Mouse (Mus musculus) erythroblast, adult 5-6 weeks (primary cell): ENCODE measurements around the gene Fam171a1. TPM values are rescaled to one million over a fixed set of nuclear protein-coding genes. Genes with fewer than 3 reads are reported as not detected.
"Not testable (repeated sequence)": the region's sequence is repeated elsewhere in the genome, so short reads cannot be mapped to it uniquely, and the experiment has no call there.

Experiments
- ATAC-seq: replicated peaks from 2 replicates; pipeline ENCODE4 v1.8.0; 2016; ENCODE audit warnings: moderate number of reproducible peaks, mild to moderate bottlenecking, moderate TSS enrichment, inconsistent platforms; ENCODE audit not compliant: poor library complexity, low FRiP score, severe bottlenecking
- total RNA-seq, 2 experiments: library from RNA; stranded (forward) in 1 of 2; stranded (reverse) in 1 of 2; fragments of 150-400 nt in 1 of 2; fragments of 200-764, 138-1000 nt in 1 of 2; gene quantifications; 2 replicates each; pipeline versions ENCODE4 v1.2.3 to v1.2.4; 2015 to 2017; ENCODE audit warnings: low replicate concordance in 2 of 2

Gene Fam171a1
- total RNA-seq, 2 experiments from 2014 or later = 0.17 TPM; not detected in 1

DNA sequence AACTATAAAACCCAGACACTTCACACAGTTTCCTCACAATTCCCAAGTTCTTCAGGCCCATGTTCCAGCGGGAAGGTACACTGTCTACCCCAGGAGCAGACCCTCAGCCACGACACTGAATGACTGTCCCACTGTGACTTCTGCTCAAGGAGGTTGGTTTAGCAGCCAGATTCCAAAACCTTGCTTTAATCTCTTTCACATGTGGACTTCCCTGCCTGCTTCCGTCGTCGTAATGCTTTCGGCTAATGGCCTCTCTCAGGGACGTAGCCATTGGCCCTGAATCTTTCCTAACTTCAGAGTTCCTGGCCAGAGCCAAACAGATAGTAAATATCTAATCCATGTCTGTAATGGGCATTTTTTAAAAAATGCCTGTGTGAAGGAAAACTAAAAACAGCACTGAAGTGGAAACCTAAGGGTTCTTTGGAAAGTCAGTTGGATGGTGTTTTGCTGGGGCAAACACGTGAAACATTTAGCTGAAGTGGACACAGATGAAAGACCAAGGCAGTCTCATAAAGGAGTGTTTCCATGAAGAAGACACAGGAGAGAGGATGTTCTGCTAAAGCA is 51.1 kb downstream of the Fam171a1 start:
- no peak for ATAC-seq

DNA sequence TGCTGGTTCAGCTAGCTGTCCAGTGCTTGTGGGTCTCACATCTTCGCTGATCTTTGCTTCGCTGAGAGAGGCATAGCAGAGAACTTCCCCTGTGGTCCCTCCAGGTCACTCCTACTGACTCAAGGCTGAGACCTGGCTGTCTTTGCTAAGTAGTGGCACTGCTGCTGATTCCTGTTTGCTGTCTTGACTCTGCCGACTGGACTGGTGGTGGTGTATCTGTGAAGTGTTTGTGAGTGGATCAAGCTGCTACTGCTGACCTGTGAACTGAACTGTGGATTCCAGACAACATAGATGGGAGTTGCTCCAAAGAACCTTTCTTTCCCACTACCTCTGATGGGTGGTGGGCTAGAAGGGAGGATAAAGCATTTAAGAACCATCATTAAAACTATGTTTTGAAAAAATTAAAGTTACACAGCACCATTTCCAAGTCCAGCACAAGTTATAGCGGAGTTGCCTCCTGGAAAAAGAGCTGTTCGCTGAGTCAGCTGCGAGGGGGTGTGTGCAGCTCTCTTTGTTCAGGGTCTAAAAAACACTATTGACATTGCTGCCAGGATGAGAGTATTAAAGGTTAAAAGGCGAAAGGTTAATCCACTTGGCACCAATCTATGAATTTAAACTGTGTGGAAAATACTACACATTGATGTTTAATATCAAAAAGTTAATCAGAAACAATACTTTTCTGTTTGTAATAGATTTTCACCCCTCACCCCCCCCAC is 52.0 kb downstream of the Fam171a1 start:
- ATAC-seq = no peak

DNA sequence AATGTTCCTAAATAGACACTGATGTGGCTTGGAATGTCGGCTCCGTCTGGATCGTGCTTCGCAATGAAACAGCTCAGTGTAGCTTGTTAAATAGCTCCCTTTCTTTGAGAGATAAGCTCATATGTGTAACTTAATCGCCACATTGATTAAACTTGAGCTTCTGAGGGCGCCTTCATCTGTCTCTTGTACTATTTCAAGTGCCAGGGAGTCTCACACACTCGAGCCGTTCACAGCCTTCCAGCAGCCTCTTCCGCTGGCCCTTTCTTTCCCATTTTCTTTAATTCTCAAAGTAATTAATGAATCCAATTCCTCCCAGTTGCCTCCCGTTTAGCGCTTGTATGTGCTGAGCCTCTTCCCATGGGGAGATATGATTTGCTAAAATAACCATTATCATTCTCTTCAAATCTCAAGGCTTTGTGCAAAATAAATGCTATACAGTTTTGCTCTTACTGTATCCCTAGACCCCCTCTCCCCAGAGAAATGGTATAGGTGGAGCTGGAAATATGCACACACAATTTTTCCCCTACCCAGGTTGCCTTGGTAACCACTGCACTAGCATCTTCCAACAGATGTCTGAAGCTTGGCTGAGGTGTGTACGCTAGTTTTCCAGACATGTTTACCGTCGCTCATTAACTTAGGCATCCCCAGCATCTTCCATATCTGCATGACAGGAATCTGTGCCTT is 54.8 kb downstream of the Fam171a1 start:
- ATAC-seq = no peak

DNA sequence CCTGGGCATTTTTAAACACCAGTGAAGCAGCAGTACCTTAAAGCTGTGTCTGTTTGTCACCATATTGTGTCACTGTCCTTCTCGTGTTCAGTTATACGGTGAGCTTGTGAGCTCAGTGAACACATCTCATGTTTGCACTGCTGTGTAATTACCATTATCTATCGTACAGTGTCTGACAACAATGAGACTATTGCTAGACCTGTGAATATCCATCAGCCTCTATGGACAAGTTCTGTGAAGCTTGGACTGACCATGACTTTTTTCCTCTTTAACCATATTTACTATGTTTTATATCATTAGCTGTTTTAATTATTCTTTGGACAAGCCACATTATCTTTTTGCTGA is 55.4 kb downstream of the Fam171a1 start:
- no peak for ATAC-seq

DNA sequence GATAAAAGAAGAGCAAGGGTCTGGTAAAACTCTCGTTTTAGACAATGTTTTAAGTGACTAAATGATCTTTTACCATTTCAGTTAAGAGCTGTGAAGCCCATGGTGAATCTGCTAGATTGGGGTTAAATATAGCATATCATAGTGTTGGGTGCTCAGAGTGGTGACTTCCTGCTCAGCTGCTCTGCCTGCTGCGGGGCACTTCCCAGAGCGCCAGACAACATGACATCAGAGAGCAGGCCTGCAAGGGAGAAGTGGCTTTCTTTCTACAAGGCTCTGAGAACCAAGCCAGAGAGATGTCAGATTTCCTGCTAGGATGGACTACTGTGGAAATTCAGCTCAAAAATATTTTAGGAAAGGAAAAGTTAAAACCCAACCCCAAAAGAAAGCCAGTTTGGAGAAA is 57.8 kb downstream of the Fam171a1 start:
- no peak for ATAC-seq

DNA sequence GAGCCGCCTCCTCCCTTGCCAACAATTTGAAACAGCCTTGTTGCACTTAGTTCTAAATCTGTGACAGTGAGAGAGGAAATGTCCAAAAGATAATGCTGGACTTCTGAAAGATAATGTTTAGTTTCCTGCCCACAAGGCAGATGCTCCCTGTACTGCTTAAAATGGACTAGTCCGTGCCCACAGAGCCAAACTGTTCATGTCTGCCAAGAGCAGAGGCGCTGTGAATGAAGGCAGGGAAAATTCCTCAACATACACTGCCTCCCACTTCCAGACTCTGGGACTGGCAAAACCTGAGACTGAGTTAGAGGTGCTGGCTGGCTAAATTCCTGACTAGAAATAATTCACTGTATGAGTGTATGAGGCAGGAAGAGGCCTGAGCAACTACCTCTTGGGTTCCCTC is 58.6 kb downstream of the Fam171a1 start:
- no peak for ATAC-seq

DNA sequence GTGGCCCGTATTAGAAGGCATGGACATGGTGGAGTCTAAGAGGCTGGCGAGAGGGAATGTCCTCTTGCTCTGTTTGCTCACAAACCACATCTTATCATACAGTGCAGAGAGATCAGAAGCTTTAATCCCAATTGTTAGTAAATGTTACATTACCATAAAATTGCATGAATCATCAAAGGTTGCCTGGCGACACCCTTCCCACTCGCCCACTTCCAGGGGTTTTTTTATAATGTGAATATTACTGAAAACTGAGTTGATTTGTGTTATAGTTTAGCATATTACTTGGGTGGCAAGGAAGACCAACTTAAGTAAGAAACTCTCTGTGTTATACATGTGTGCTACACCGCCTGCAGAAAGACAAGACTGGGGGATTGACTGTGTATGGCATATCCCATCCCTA is 60.9 kb downstream of the Fam171a1 start:
- no peak for ATAC-seq

DNA sequence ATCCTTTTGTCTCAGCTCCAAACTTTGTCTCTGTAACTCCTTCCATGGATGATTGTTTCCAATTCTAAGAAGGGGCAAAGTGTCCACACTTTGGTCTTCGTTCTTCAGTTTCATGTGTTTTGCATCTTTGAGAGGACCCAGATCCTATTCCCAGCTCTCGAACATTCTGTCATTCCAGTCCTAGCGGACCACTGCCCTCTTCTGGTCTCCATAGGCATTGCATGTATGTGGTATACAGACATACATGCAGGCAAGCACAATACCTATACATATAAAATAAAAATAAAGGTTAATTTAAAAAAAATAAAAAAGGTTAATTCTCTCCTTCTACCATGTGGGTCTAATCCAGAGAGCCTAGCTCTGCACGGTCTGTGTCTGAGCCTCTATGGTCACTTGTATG is 62.0 kb downstream of the Fam171a1 start:
- ATAC-seq = not testable (repeated sequence)

DNA sequence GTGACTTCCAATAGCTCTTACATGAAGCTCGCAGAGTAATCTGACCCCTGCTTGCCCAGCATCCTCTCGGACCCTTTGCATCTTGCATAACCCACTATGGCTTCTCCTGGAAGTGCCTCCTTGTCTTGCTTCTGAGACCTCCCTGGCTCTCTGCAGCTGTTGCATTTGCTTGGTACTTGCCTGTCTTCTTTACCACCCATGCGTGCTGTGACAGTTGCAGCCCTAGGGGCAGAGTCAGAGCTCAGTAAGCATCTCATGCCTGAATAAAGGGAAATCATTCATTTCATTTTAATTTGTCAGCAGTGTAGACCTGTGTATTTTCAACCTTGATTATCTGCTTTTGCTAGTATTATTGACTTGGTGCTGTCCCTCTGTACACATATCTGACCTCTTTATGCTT is 62.7 kb downstream of the Fam171a1 start:
- ATAC-seq = no peak

DNA sequence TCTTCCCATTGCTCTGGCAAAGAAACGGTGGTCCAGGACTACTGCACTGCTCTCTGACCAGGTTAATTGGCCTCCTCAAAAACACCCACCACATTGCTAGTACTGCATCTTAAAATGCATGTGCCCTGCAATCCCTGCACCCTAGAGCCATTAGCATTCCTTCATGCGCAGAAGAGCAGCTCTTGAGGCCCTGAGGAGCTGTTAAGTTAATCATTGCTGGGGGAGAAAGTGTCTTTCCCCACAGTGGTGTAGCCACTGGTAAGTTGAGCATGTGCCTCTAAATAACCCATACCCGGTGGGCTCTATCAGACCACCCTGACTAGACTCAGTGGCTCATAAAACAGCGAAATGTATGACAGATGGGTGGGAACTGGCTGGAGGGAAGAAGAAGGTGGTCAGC is 66.5 kb downstream of the Fam171a1 start:
- no peak for ATAC-seq

DNA sequence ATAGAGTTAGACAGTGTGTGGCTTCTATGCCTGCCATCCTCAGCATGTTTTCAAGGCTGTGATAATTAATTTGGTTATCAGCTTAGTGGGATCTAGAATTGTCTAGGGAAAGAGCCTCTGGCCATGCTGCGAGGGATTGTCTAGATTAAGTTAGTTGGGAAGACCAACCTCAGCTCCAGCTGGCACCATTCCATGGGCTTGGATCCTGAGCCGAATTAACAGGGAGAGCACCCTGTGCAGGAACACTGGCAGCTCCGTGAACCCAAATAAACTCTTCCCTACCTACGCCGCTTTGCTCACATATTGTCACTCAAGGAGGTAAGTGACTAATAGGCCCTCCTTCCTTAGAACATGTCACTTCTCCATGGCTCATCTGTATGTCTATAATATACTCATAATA is 69.6 kb downstream of the Fam171a1 start:
- ATAC-seq = no peak

DNA sequence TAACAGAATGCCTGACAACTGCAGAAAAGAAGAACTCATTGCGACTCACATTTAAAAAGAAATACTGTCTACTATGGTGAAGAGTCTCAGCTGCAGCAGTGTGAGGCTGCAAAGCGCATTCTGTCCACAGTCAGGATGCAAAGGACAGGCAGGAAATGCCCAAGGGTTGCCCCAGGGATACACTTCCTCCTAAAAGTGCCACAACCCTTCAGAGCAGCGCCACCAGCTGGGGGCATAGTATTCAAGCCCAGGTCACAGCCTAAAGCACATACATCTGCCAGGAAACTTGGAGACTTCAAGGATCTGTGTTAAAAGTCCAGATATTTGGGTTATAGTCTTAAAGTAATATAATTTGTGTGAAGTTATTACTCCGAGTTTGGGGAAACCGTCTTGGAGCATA is 71.3 kb downstream of the Fam171a1 start:
- ATAC-seq = no peak

DNA sequence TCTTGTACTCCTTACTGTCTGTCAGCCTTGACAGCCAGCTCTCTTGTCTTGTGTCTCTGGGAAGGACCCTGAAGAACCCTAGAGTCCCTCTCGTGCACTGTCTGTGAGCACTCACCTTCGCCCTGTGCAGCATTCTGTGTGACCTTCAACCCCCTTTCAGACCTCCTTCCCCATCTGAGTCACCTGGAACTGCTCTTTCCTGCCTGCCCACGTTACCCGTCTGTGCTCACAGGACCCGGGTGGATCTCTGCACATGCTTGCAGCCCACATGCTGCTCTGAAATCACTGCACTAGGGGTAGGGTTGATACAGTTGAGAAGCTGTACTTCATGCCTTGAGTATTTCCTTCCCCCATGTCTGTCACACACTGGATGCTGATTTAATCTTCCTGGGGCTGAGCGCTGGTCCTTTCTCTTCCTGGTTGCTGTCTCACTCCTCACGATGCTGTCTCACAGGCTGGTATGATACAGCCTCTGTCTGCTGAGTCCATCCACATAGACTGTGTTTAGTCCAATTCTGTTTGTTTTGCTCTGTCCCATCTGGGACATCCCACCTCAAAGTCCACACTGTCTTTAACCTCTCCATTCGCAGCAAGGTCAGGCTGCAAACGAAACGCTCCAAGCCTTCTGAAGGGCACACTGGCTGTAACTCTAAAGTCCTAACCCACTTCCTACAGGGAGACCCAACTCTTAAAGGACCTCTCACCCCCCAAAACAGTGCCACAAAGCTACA is 74.9 kb downstream of the Fam171a1 start:
- no peak for ATAC-seq

DNA sequence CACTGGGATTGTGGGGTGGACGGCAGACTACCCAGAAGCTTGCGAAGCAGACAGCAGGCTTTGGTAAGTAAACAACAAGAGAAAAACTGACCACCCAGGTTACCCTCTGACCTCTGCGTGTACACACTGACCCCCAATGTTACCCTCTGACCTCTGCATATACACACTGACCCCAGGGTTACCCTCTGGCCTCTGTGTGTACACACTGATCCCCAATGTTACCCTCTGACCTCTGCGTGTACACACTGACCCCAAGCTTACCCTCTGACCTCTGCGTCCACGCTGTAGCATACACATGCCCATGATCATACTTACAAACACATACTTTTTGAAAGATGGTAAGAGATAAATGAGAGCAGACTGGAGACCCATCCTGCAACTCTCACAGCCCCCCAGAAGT is 77.1 kb downstream of the Fam171a1 start:
- no peak for ATAC-seq

DNA sequence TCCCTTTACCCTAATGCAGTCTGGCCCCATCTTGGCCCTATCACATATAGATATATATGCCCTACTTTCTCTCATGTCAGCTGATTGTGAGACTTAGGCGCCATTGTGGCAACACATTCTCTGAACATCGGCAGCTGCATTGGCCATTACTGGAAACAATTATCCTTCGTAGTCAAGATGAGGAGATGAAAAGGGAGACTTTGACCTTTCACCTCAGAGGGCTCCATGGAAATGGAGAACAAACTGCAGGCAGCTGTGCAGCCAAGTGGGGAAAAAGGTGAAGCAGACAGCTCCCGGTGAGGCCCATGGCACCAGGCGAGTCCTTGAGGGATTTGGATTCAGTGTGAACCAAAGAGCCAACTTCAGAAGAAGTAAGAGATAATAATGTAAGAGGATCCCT is 81.5 kb downstream of the Fam171a1 start:
- no peak for ATAC-seq

DNA sequence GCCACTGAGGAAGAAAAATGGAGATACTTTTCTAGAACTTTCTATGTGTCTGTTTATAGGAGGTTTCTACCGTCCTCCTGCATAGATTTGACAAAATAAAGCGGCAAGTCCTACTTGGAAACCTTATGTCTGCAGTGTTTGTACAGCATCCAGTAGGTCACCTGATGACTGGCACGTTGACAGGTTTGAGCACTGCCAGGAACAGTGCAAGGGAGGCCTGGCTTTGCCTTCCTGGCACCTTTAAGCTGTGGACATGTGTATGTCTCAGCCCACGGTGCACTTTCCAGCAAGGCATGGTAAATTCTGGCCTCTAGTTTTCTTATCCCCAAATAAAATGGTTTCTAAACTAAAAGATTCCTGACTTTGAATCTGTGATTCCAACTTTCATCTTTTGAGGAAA is 86.4 kb downstream of the Fam171a1 start:
- no peak for ATAC-seq

DNA sequence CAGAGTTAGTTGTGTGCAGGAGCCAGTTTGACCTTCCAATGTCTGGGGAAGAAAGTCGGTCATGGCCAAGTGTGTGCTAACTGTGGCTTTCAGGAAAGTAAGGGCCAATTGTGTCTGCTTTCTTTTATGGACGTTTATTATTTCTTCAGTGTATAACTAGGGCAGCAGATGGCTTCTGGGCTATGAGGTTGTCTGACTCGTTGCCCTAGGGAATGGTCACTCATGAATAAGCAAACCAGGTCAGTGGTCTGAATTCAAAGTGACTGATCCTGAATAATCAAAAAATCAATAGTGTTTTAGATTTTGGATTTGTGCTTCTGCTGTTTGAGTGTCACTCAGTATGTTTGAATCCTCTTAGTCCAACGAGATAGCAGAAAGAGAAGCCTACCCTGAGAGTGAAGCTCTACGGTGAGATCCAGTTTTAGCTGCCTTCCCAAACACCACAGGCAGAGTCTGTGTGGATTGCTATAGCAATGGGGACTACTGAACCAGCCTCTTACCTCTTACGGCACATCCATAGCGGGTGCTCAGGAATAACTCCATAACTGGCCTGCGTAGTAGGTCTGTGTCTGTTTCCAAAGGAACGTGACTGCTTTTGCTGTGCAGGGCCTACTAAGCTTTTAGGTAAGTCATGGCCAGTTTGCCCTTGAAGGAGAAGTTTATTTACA is 93.1 kb downstream of the Fam171a1 start:
- ATAC-seq = no peak

DNA sequence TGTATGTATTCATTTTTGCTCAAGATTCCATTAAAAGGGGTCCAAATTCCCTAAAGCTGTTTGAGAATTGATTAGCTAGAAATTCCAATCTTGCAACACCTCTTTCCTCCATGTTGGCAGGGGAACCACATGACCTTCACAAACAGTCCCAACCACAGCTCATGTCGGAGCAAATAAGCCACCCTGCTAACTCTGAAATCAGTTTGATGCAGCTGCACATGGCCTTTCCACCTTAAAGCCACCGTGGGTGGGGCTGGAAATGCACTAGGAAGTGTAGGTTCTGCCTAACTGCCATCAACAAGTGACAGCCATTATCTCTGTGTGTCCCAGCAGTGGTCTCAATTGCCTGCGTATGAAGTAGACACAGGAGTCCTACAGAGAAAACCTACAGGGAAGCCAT is 101.5 kb downstream of the Fam171a1 start:
- ATAC-seq = no peak

DNA sequence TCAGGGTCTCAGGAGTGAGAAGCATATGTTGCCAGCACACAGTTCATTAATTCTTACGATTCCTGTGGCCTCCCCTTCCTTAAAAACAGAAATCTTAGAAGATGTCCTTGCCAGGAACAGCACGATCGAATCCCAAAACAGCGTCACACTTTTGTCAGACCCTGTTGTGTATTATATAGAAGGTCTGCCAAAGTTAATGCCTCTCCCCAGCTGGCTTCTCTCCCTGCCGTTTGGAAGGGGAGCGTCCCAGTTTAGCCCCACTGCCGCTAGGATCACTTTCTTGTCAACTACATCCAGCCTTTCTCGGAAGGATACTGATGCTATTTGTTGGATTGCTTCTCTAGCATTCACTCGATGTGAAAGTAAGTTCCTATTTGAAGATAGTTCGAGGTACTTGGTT is 102.6 kb downstream of the Fam171a1 start:
- ATAC-seq = no peak

DNA sequence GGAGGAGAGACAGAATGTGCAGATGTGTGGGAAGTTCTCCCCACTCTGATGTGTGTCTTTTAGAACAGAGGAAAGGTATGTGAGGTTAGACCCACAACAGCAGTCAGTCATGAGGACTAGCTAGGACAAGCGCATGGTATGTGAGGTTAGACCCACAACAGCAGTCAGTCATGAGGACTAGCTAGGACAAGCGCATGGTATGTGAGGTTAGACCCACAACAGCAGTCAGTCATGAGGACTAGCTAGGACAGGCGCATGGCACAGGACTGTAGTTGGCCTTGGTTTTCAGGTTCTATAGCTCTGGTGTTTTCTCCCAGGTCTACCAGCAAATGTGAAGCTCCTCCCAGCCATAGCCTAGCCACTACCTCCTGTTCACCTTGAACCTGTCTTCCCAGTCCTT is 103.6 kb downstream of the Fam171a1 start:
- not testable (repeated sequence) for ATAC-seq
